Mouse (Mus musculus) testis, postnatal 10 days (tissue): ENCODE measurements around the gene Irf7.

ENCODE experiments used
- DNase-seq: peaks from one replicate; pipeline ENCODE4 v3.0.0; 2021; ENCODE audit warnings: low spot score

The Irf7 gene

DNA sequence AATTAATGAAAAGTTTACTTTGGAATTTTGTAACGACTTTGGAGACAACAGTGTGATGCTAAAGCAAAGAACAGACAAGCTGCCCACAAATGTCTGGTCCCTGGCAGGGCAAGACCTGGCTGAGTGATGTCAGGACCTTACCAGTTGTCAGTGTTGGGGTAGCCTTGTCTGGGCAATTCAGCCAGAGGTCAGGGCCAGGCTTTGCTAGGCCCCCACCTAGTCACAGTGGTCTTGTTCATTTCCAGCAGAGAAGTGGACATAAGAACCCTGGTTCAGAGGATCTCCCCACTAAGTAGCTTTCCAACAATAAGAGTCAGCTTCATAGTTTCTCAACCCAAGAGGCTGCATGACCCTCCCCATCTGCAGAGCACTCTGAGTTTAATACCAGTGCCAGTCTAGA is 45.9 kb downstream of the Irf7 start:
- no peak for DNase-seq

DNA sequence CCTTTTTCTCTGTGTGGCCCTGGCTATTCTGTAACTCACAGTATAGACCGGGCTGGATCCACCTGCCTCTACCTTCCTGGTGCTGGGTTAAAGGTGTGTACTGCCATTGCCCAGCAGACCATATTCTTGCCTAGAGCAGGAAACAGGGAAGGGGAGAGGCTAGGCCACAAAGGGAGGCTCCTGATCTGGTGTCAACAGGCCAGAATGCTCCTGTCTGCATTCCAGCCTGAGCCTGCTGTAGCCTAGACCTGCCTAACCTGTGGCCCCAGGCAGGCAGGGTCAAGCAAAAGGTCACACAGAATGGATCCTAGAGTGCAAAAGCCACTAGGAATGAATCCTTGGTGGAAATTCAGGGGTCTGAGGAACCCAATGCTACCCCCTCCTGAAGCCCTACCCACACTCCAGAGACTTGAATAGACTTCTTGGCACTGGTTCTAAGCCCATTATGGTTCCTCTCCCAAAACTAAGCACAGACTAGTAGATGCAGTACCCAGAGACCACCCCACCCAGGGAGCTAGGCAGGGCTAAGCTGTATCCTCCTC is 46.7 kb downstream of the Irf7 start:
- no peak for DNase-seq

- no peak for DNase-seq
These were observed 47.6 kb downstream of the Irf7 start for GRCm38 (mm10) chr7:141218557-141219133.

DNA sequence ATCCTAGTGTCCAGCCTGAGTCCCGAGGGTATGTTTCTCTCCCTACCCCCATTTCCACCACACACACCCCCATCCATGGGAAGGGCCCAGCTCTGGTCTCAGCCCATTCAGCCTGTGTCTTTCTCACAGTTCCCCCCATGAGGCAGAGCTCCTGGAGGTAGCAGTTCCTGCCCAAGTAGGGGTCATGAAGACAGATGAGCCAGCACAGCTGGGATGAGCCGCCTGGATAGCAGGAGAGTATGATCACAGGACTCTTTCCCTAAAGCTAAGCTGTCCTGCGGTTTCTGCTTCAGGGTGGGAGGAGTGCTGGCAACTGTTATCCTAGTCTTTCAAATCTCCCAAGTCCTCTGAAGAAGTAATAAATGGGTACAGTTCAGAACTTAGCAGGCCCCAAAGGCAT is 48.1 kb downstream of the Irf7 start:
- DNase-seq: no peak

- DNase-seq: no peak
These were observed 48.8 kb downstream of the Irf7 start for GRCm38 (mm10) chr7:141217343-141218013.

DNA sequence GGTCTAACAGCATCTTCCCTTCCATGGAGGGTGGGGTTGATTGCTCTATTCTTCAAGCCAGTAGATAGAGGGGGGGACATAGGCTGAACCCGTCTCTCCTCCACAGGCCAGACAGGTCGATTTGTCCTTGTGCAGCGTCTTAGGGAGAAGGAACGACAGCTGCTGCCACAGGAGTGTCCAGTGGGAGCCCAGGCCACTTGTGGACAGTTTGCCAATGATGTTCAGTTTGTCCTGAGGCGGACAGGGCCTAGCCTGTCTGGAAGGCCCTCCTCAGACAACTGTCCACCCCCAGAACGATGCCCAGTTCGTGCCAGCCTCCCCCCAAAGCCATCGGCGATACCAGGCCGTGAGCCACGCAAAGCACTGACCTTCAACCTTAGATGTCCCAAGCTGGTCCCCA is 49.4 kb downstream of the Irf7 start:
- no peak for DNase-seq

DNA sequence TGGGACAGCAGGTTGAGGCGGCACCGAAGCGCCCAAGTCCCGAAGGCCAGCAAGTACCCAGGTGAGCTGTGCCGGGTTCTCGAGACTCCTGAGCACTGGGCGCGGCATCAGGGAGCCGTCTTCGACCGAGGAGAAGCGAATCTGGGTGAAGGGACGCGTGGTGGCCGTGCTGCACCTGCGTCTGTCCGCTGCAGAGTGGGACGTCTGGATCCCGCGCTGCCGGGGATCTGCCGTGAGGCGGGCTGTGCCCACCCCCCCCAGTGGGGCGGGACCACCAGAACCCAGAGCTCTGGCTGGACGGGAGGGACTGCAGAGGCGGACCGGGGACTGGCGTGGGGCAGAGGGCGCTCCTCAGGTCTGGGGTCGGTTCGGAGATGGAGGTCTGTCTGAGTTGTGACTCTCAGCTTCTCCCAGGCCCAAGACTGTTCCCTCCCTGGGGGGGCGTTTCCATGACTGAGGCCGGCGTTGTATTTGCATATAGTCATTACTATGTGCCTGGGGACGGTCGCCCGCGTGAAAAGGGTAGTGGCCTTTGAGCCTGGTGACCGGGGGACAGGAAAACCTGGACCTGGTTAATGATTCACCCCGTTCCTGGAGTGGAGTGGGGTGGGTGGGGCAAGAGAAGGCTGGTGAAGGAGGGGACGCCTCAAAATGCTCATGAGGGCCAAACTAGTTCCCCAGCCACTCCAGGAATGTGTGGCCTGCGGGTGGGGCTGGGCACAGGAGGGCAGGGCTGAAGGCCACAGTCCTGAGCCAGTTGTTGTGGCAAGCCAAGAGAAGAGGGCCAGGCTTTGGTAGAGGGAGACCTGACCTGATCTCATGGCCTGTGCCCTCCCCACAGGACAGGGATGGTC is 50.2 kb downstream of the Irf7 start:
- DNase-seq: no peak

DNA sequence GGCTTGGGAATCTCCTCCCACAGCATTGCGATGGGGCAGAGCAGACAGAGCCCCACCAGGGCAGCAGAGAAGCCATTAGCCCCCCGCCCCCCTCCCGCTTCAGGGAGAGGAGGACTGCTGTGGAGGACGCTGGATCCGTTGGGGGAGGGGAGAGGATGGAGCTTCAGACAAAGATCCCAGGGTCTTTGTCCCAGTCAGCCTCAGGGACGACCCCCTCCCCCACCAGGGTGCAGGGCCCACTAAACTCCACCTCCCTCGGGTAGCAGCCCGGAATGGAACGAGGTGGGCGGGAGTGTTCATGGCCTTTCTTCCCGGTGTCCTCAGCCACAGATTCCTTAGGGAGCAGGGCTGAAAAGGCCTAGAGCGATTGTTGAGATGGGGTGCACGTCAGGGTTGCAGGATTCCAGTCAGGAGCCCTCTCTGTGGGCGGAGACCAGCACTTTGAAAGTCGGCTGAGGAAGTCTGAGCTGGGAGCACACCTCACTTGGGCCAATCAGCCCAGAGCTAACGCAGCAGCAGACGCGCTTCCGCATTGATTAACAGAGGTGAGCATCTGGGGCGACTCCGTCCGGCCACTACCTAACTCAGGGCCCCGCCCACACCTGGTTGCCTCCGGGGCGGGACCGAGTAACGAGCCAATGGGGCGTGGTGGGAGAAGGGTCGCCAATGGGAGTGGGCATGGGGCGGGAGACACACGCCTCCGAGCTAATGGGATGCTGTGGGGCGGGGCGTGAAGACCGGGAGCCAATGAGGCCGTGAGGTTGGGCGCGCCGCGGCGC is 51.0 kb downstream of the Irf7 start, which contains the start of gene Rassf7:
Rassf7 (plus strand) TSS at position 760 of the 779 bp plus-strand sequence.
- DNase-seq: peak; percentile 93

DNA sequence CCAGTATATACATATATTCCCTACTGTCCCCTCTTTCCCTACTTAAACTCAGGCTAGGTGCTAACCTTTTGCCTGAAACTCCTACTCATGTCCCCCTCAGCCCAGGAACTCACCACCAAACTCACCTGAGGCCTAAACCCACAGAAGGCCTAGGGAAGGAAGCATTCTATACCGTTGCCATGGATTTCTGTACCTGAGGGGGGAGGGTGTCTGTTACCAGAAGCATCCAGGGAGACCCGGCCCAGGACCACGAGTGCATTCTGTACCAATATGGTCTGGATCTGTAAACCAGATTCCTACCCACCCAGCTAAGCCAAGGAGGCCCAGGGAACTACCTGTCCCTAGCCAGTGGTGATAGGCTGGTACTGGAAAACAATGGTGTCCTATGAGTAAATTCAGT is 52.0 kb downstream of the Irf7 start:
- DNase-seq: peak; percentile 35

DNA sequence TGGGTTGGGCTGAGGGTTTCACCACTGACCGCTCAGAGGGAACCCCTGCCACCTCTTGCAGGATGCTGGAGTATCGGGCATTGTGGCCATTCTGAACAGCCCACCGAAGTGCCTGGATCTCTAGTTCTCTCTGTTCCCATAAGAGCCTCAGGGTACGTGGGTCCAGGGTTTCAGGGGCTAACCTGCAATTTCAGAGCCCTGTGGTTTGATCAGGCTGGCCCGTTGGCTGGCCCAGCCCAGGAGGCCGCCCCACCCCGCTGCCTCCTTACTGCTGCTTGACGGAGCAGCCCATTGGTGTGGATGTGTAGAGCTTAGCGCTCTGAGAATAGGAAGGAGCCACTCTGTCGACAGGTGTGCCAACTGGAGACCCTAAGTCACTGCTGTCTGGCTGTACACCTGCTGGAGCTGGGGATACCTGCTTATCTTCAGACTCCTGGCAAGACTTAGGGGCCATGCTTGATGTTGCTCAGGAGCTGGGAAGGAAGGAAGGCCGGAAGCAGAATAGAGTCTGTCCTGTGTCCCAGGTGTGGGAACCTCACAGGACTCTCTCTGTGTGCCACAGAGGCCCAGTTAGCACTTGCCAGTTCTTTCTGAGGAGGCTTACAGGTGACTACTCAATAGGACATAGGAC is 52.6 kb downstream of the Irf7 start, which contains the start of gene Lmntd2:
Lmntd2 (minus strand) TSS at position 476 of the 631 bp plus-strand sequence.
- DNase-seq: peak; percentile 39

DNA sequence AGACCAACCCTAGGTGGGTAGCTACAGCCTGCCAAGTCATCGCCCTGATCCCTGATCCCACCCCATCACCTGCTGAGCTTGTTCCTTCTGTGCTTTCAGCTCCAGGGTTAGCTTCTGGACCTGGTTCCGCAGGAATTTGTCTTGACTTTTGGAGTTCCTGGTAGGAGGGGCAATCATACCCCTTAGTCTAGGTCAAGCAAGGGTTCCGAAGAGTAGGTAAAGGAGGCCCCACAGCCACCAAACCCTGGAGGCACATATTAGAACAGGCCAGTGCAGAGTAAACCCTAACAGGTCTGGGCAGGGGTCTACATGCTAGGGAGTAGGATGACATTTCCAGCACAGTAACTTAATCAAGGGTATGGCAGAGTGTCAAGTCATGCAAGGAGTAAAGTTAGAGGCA is 53.1 kb downstream of the Irf7 start:
- DNase-seq: no peak
